Mouse (Mus musculus) heart, embryonic 14.5 days (tissue): ENCODE data around the gene Top3b. TPM values are rescaled to one million over a fixed set of nuclear protein-coding genes. Genes with fewer than 3 reads are reported as not detected.

ENCODE experiments used
- ATAC-seq: fragments of 200-750 bp; cut with Nextera tagmentation; 2 replicates; pipeline ENCODE4 v1.8.0; 2017; ENCODE audit warnings: low read depth, moderate TSS enrichment; ENCODE audit not compliant: insufficient number of reproducible peaks, insufficient read depth, low FRiP score
- H3K27ac ChIP-seq, 2 experiments: fragments of 200-500 bp in 1 of 2; fragments of 300-500 bp in 1 of 2; sonication (generic) in 1 of 2; replicated peaks in 1 of 2; 2 replicates each; pipeline ENCODE4 v1.5.1; 2012 to 2014; ENCODE audit warnings: low read depth in 2 of 2, low read length in 2 of 2, control low read depth in 1 of 2, mild to moderate bottlenecking in 1 of 2, mixed read lengths in 1 of 2; ENCODE audit not compliant: control insufficient read depth in 1 of 2, insufficient read depth in 1 of 2
- H3K27me3 ChIP-seq: fragments of 300-500 bp; sonication (generic); 2 replicates; pipeline ENCODE4 v1.6.1; 2014; ENCODE audit warnings: mild to moderate bottlenecking, low read length, control low read depth; ENCODE audit not compliant: control insufficient read depth, insufficient read depth
- H3K36me3 ChIP-seq: fragments of 300-500 bp; sonication (generic); 2 replicates; pipeline ENCODE4 v1.6.1; 2014; ENCODE audit warnings: mild to moderate bottlenecking, control low read depth, low read length, mixed read lengths; ENCODE audit not compliant: control insufficient read depth, insufficient read depth
- H3K4me1 ChIP-seq, 2 experiments: fragments of 200-500 bp in 1 of 2; fragments of 300-500 bp in 1 of 2; sonication (generic) in 1 of 2; 2 replicates each; pipeline ENCODE4 v1.6.1; 2012 to 2014; ENCODE audit warnings: low read length in 2 of 2, control low read depth in 1 of 2, mixed read lengths in 1 of 2; ENCODE audit not compliant: control insufficient read depth in 2 of 2, insufficient read depth in 2 of 2
- H3K4me2 ChIP-seq: fragments of 300-500 bp; sonication (generic); 2 replicates; pipeline ENCODE4 v1.6.1; 2014; ENCODE audit warnings: mild to moderate bottlenecking, low read length
- H3K4me3 ChIP-seq, 2 experiments: fragments of 200-500 bp in 1 of 2; fragments of 300-500 bp in 1 of 2; sonication (generic) in 1 of 2; 2 replicates each; pipeline ENCODE4 v1.5.1; 2012 to 2014; ENCODE audit warnings: low read length in 2 of 2, mild to moderate bottlenecking in 2 of 2, control low read depth in 1 of 2, low read depth in 1 of 2, moderate library complexity in 1 of 2; ENCODE audit not compliant: control insufficient read depth in 1 of 2, insufficient read depth in 1 of 2
- H3K9ac ChIP-seq: fragments of 300-500 bp; sonication (generic); 2 replicates; pipeline ENCODE4 v1.6.1; 2014; ENCODE audit warnings: mild to moderate bottlenecking, low read length
- H3K9me3 ChIP-seq: fragments of 300-500 bp; sonication (generic); 2 replicates; pipeline ENCODE4 v1.6.1; 2016; ENCODE audit warnings: low read length, control low read depth; ENCODE audit not compliant: control insufficient read depth
- WGBS: fragments of 180-500 bp; shearing (Covaris S2); extraction: QIAGEN DNeasy Blood & Tissue Kit; methylation state at CpG from one replicate; pipeline ENCODE4 v1.1.7; 2014; 5-methylcytosine and 5-hydroxymethylcytosine counted together
- polyA plus RNA-seq: library from polyadenylated mRNA; unstranded; fragments of >200 nt; fragmentation: Nextera tagmentation; extraction: Ambion mirVana; gene quantifications from 2 replicates; pipeline ENCODE4 v1.2.1, GENCODE M21; 2014

Gene Top3b
- polyA plus RNA-seq, 1 experiment from 2014 or later: 51.3 TPM

DNA sequence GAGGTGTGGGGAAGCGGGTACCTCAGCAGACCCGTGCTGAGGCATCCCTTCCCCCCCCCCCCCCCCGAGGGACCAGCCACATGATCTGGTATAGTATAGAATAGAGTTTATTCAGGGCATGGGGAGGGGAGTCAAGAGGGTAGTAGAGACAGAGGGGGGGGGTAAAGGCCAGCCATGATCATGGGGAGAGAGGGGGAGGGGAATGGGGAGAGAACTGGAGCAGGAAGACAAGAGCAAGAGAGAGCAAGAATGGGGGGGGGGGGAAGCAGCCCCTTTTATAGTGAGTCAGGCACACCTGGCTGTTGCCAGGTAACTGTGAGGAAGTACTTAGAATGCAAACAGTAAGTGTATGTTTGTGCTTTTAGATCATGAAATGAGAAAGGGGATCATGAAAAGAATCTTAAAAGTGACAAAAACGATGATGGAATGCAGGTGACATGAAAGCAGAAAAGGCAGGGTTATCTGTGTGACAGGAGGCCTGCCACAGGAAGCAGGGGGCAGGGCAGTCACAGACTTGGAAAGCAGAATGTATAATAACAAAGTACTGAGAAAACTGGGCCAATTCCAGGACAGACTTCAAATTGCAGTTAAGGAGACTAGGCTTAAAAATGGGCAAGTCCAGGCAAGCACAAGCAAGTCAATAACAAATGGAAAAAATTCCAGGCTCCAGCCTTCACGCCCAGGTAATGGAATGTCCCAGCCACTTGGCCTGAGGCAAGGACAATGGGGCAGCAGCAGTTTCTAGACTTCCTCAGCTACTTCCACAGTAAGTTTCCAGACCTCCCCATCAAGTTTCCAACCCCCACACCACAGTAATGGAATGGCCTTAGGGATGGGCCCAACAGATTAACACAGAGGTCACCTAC is 4.6 kb upstream of the Top3b start:
- no peaks in the 10 kb centered on the region for H3K9me3 ChIP-seq
- ATAC-seq: no peak
- no peak overlapping the region for H3K9ac ChIP-seq
- H3K4me2 ChIP-seq: no peak overlapping the region
- no peak overlapping the region for H3K4me3 ChIP-seq
- peak overlapping the region; percentile 14 to 41; a peak in 2 of 4 replicates for H3K27ac ChIP-seq
- WGBS: 45% methylated on average over 4 of the region's 5 CpGs
- H3K27me3 ChIP-seq: no peaks in the 10 kb centered on the region
- peaks cover 0 to 4% of the 10 kb centered on the region in 2 experiments; a peak in 3 of 4 replicates for H3K4me1 ChIP-seq
- H3K36me3 ChIP-seq: no peaks in the 10 kb centered on the region

GRCm38 (mm10) chr16:16870241-16870616 is 307 bp upstream of the Top3b start:
- Histone ChIP-seq H3K4me2 (peak overlapping the region; percentile 81), H3K9ac (peak overlapping the region; percentile 85), H3K27me3 (no peaks in the 10 kb centered on the region), H3K9me3 (no peaks in the 10 kb centered on the region), H3K36me3 (peaks cover 7% of the 10 kb centered on the region), H3K4me1 (peaks cover 0 to 13% of the 10 kb centered on the region in 2 experiments; a peak in 3 of 4 replicates), H3K4me3 (peak overlapping the region; percentile 75 to 100), H3K27ac (peak overlapping the region; percentile 39 to 96)
- WGBS: 40% methylated on average over 7 of the region's 7 CpGs
- ATAC-seq: no peak

DNA sequence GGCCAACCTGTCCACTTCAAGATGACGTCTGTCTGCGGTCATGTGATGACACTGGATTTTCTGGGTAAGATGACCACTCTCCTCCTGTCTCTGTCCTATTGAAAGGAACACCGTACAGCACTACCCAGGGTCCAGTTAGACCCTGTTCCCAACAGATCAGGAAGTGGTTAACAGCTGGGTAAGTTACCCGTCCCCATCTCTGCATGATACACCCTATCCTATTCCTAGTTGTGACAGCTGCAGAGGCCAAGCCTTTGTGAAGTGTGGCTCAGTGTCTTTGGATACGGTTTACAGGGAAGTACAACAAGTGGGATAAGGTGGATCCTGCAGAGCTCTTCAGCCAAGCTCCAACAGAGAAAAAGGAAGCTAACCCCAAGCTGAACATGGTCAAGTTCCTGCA is 8.5 kb downstream of the Top3b start:
- no peak for ATAC-seq
- Histone ChIP-seq H3K9me3 (no peaks in the 10 kb centered on the region), H3K27ac (no peak overlapping the region), H3K4me2 (no peak overlapping the region), H3K9ac (no peak overlapping the region), H3K36me3 (peaks cover 83% of the 10 kb centered on the region), H3K4me1 (no peaks in the 10 kb centered on the region), H3K27me3 (no peaks in the 10 kb centered on the region), H3K4me3 (no peak overlapping the region)
- 84% methylated on average over 5 of the region's 5 CpGs for WGBS

- Histone ChIP-seq H3K9ac (no peak overlapping the region), H3K9me3 (no peaks in the 10 kb centered on the region), H3K4me1 (no peaks in the 10 kb centered on the region), H3K36me3 (peaks cover 100% of the 10 kb centered on the region), H3K4me2 (no peak overlapping the region), H3K27ac (no peak overlapping the region), H3K27me3 (no peaks in the 10 kb centered on the region), H3K4me3 (no peak overlapping the region)
- WGBS: 95% methylated on average over 1 of the region's 1 CpGs
- ATAC-seq: no peak
Measured at GRCm38 (mm10) chr16:16888341-16888740, 17.8 kb downstream of the Top3b start.

- Histone ChIP-seq H3K9me3 (no peaks in the 10 kb centered on the region), H3K4me3 (no peak overlapping the region), H3K27me3 (no peaks in the 10 kb centered on the region), H3K4me1 (peaks cover 2 to 6% of the 10 kb centered on the region in 2 experiments; a peak in 3 of 4 replicates), H3K36me3 (peaks cover 76% of the 10 kb centered on the region), H3K4me2 (no peak overlapping the region), H3K27ac (no peak overlapping the region), H3K9ac (no peak overlapping the region)
- 89% methylated on average over 7 of the region's 7 CpGs for WGBS
- no peak for ATAC-seq
Measured at GRCm38 (mm10) chr16:16892366-16892765, 21.8 kb downstream of the Top3b start.

- Histone ChIP-seq H3K9me3 (no peaks in the 10 kb centered on the region), H3K4me1 (peaks cover 2 to 9% of the 10 kb centered on the region in 2 experiments; a peak in 3 of 4 replicates), H3K27me3 (no peaks in the 10 kb centered on the region), H3K27ac (no peak overlapping the region), H3K36me3 (peaks cover 40% of the 10 kb centered on the region), H3K9ac (0 out of 2 replicates have a peak overlapping the region, but pooled peaks have one; percentile 28), H3K4me2 (peak overlapping the region; percentile 77; the same call in 1 of the 2 replicates), H3K4me3 (no peak overlapping the region)
- ATAC-seq: no peak
- WGBS: 30% methylated on average over 4 of the region's 4 CpGs
Measured at GRCm38 (mm10) chr16:16896015-16896381, 25.5 kb downstream of the Top3b start.

DNA sequence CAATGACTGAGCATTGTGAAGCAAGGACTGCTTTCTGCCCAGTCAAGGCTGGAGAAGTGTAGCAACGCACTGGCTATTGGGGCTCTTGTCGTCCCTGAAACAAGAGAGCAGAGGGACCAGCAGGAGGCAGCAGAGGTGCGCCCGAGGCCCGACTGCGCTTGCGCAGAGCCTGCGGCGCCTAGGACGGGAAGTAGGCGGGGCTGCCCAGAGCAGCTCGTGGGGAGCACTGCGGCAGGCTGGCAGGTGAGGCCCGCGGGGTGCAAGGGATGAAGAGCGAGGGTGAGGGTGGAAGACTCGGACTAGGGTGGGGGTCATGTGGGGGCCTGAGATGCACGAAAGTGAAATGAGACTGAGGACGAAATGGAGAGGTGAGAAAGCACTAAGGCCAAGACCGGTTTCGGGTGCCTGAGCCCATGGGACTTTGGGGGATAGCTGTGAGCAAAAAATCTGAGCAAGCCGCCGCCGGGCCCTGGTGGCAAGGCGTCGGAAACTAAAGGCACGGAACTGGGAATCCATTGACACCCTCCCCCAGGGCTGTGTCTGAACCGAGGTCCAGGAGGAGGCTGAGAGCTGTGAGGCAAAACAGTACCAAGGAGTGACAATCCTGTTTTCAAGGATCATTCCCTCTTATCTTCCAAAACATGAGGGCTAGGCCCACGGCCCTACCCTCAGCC is 26.0 kb downstream of the Top3b start, which contains the start of gene Ppm1f:
Ppm1f (plus strand) TSS at position 88 of the 674 bp plus-strand sequence.
- Histone ChIP-seq H3K27ac (peak within 1 kb of the TSS; percentile 30 to 56), H3K9ac (peak within 1 kb of the TSS; percentile 76), H3K4me3 (peak within 1 kb of the TSS; percentile 56 to 76), H3K27me3 (no peaks in the 10 kb centered on the region), H3K9me3 (no peaks in the 10 kb centered on the region), H3K4me1 (peaks cover 2 to 9% of the 10 kb centered on the region in 2 experiments; a peak in 3 of 4 replicates), H3K4me2 (peak within 1 kb of the TSS; percentile 77), H3K36me3 (peaks cover 35% of the 10 kb centered on the region)
- peak; percentile 92 for ATAC-seq
- WGBS: under 1% methylated on average over 29 of the region's 29 CpGs
